Mouse (Mus musculus) spleen, adult 2 months (tissue): ENCODE measurements around the gene Lrrn2.

Source experiments
- CTCF ChIP-seq: fragments of 200-500 bp; IDR thresholded peaks from 2 replicates; pipeline ENCODE4 v1.5.1; 2011; ENCODE audit warnings: mild to moderate bottlenecking, inconsistent platforms; ENCODE audit not compliant: insufficient read depth, insufficient read length, insufficient replicate concordance; ENCODE audit errors: extremely low read depth
- POLR2A ChIP-seq: fragments of 200-500 bp; IDR thresholded peaks from 2 replicates; pipeline ENCODE4 v1.6.1; 2011; ENCODE audit warnings: low read depth, low read length, inconsistent platforms

DNA sequence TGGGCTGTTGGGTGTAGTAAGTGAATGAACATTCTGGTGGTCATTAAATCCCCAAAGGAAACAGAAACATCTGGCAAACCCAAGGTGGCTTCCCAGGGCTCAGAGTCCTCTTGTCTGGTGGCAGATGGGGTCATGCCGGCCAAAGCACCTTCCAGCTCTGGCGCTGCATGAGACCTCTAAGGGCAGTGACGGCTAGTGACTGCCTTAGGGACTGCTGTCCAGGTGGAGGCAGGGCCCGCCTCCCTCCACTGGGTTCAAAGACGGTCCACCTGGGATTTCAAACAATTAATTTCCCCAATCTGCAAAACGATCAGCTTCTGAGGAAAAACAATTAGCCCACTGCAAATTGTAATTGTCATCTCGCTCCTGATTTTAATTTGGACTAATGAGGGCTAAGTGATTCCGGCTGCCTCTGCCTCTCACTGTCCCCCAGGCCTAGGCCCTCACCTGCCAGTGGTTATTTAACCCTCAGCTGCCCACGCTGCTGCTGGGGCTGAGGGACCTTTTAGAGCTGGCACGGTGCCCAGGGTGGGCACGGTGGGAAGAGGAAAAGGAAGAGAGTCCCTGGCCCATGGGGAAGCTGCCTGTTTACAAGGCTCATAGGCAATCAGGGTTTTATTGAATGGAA, 30.5 kb downstream of the Lrrn2 start:
- TF ChIP-seq CTCF (no peak), POLR2A (no peak)
